Mouse (Mus musculus): ENCODE data around the gene Prpsap2. TPM values are rescaled to one million over a fixed set of nuclear protein-coding genes. Genes with fewer than 3 reads are reported as not detected.

The Prpsap2 gene
- polyA plus RNA-seq (2015; fragmentation: Nextera tagmentation; extraction: Ambion mirVana), result 12.1 and 13.7 TPM in 2 replicates

DNA sequence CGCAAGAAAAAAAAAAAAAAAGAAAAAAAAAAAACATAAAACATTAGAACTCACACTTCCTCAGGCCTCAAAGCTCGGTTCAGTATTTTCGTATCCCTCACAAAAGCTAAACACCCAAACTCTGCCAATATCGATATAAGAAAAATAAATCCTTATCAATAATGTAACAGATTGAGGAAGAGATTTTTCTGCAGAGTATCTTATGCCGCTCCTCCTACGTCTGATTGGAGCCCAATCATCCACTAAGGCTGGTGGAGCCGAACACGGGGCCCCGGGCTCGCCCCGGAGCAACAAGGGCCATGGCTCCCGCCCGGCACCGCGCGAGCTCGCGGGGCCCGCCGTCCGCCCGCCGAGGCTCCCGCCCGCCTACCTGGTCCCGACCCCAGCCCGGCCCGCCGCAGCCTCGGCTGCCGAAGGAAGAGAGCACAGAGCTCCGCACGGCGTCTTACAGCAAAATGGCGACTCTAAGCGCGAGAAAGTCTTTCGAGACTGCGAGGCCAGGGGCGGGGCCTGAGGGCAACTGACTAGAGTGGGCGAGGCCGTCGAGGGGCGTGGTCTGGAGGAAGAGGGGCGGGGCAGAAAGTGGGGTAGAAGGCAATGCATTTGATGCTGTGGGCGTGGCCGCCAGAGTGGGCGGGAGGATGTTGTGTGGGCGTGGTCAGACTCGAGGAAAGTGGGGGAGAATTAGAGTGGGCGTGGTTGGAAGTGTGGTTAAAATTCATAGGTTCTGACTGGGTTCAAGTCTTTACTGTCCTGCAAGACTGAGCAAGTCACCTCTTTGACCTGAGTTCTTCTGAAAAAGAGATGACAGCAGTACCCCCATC is at the start of gene Prpsap2:
Prpsap2 (minus strand) TSS at position 505 of the 824 bp plus-strand sequence.

DNA sequence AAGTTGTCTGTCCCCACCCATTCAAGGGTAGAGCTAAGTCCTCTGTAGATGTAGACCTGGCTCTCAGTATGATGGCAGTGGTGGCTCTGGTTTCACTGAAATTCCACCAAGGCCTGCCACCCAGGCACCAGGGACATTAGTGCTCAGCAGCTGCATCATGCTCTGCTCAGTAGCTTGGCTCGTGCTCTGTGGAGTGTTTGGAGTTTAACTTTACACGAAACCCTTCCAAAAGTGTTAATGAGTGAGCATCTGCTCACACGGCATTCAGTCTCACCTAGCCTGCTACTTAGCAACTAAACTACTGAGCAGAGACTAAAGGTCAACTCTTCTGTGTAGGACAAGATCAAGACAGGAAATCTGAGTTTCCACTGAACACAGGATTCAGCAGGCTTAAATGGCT is 41.3 kb downstream of the Prpsap2 start, which contains the start of gene Slc5a10:
Slc5a10 (minus strand) TSS at position 191 of the 400 bp plus-strand sequence.

GRCm38 (mm10) chr11:61683907-61684731 is 77.8 kb downstream of the Prpsap2 start, which contains the start of gene Fam83g:
TSS of gene Fam83g (plus strand) at chr11:61684091.

Other genes with a start within 250 kb of the Prpsap2 start
- 26.0 and 34.3 TPM in 2 replicates for gene Epn2, start 182.4 kb downstream of the Prpsap2 start, polyA plus RNA-seq (2015; fragmentation: Nextera tagmentation; extraction: Ambion mirVana)
- gene Grap, start 108.8 kb downstream of the Prpsap2 start, polyA plus RNA-seq (2015; fragmentation: Nextera tagmentation; extraction: Ambion mirVana), result 4.9 and 8.0 TPM in 2 replicates
- gene Fam83g, start 78.0 kb downstream of the Prpsap2 start, polyA plus RNA-seq (2015; fragmentation: Nextera tagmentation; extraction: Ambion mirVana), result 4.5 and 4.7 TPM in 2 replicates
- 0.08 and 0.13 TPM in 2 replicates for gene Slc5a10, start 41.3 kb downstream of the Prpsap2 start, polyA plus RNA-seq (2015; fragmentation: Nextera tagmentation; extraction: Ambion mirVana)
- gene Ulk2, start 93.0 kb upstream of the Prpsap2 start, polyA plus RNA-seq (2015; fragmentation: Nextera tagmentation; extraction: Ambion mirVana), result 8.8 and 9.2 TPM in 2 replicates
- 8.6 and 8.7 TPM in 2 replicates for gene Akap10, start 168.2 kb upstream of the Prpsap2 start, polyA plus RNA-seq (2015; fragmentation: Nextera tagmentation; extraction: Ambion mirVana)
- gene Specc1, start 194.7 kb upstream of the Prpsap2 start, polyA plus RNA-seq (2015; fragmentation: Nextera tagmentation; extraction: Ambion mirVana), result 11.0 and 13.1 TPM in 2 replicates